Mouse (Mus musculus): ENCODE measurements around the gene Syt3. TPM values are rescaled to one million over a fixed set of nuclear protein-coding genes. Genes with fewer than 3 reads are reported as not detected.

Syt3 gene
- total RNA-seq, 4 experiments from 2014 or later, result 4.9 to 11.1 (median 7.6) TPM

- DNase-seq, result no peak
Measured at GRCm38 (mm10) chr7:44446070-44446855, 62.4 kb downstream of the Syt3 start.

Other genes starting within 250 kb of the Syt3 start
- gene Klk1b16, start 247.3 kb upstream of the Syt3 start, total RNA-seq (2022), result not detected
- under 1 TPM in 2 of 4 experiments, not detected in 2; 0.29 to 0.91 TPM for gene Klk1b24, start 195.9 kb upstream of the Syt3 start, total RNA-seq (2022)
- not detected for gene Klk1b3, start 185.9 kb upstream of the Syt3 start, total RNA-seq (2022)
- not detected for gene Klk1b4, start 176.7 kb upstream of the Syt3 start, total RNA-seq (2022)
- gene Klk1b5, start 168.2 kb upstream of the Syt3 start, total RNA-seq (2022), result not detected
- gene Klk1, start 158.7 kb upstream of the Syt3 start, total RNA-seq (2022), result 1 to 10 TPM in 1 of 4 experiments, under 1 TPM in 2, not detected in 1; 0.78 to 1.2 (median 0.89) TPM
- not detected for gene Gm36864, start 147.9 kb upstream of the Syt3 start, total RNA-seq (2022)
- gene 1700028J19Rik, start 137.4 kb upstream of the Syt3 start, total RNA-seq (2022), result 1 to 10 TPM in 1 of 4 experiments, under 1 TPM in 3; 0.68 to 1.2 (median 0.96) TPM
- gene 2410002F23Rik, start 137.4 kb upstream of the Syt3 start, total RNA-seq (2022), result 100 to 1,000 TPM in 3 of 4 experiments, 10 to 100 TPM in 1; 71.9 to 151 (median 133) TPM
- gene Acp4, start 126.7 kb upstream of the Syt3 start, total RNA-seq (2022), result not detected
- gene Gm15517, start 122.7 kb upstream of the Syt3 start, total RNA-seq (2022), result not detected
- 1 to 10 TPM; 4.1 to 6.0 (median 5.1) TPM for gene Clec11a, start 77.2 kb upstream of the Syt3 start, total RNA-seq (2022)
- gene Shank1, start 73.8 kb upstream of the Syt3 start, total RNA-seq (2022), result 10 to 100 TPM in 3 of 4 experiments, 1 to 10 TPM in 1; 9.3 to 17.6 (median 14.3) TPM
- gene 1700008O03Rik, start 1.7 kb downstream of the Syt3 start, total RNA-seq (2022), result 1 to 10 TPM in 3 of 4 experiments, under 1 TPM in 1; 0.73 to 2.2 (median 1.4) TPM
- 10 to 100 TPM in 2 of 4 experiments, 1 to 10 TPM in 2; 6.4 to 15.4 (median 9.8) TPM for gene Lrrc4b, start 44.9 kb downstream of the Syt3 start, total RNA-seq (2022)
- 1 to 10 TPM in 3 of 4 experiments, under 1 TPM in 1; 0.73 to 2.0 (median 1.4) TPM for gene Aspdh, start 81.3 kb downstream of the Syt3 start, total RNA-seq (2022)
- 10 to 100 TPM; 43.7 to 56.5 (median 46.9) TPM for gene Josd2, start 83.9 kb downstream of the Syt3 start, total RNA-seq (2022)
- 100 to 1,000 TPM in 3 of 4 experiments, 10 to 100 TPM in 1; 99.0 to 119 (median 110) TPM for gene Emc10, start 112.4 kb downstream of the Syt3 start, total RNA-seq (2022)
- 10 to 100 TPM in 3 of 4 experiments, 1 to 10 TPM in 1; 10.0 to 15.5 (median 13.0) TPM for gene Fam71e1, start 112.5 kb downstream of the Syt3 start, total RNA-seq (2022)
- gene Mybpc2, start 140.6 kb downstream of the Syt3 start, total RNA-seq (2022), result under 1 TPM in 2 of 4 experiments, not detected in 2; 0.07 to 0.08 TPM
- gene Spib, start 148.0 kb downstream of the Syt3 start, total RNA-seq (2022), result under 1 TPM; 0.32 to 0.77 (median 0.43) TPM
- 10 to 100 TPM; 10.9 to 18.6 (median 15.9) TPM for gene Pold1, start 164.7 kb downstream of the Syt3 start, total RNA-seq (2022)
- gene Nr1h2, start 169.8 kb downstream of the Syt3 start, total RNA-seq (2022), result 100 to 1,000 TPM in 3 of 4 experiments, 10 to 100 TPM in 1; 94.3 to 153 (median 129) TPM
- 1 to 10 TPM in 3 of 4 experiments, under 1 TPM in 1; 1.00 to 2.0 (median 1.5) TPM for gene Napsa, start 188.3 kb downstream of the Syt3 start, total RNA-seq (2022)
- gene Kcnc3, start 206.6 kb downstream of the Syt3 start, total RNA-seq (2022), result 10 to 100 TPM in 1 of 4 experiments, 1 to 10 TPM in 3; 4.7 to 11.1 (median 7.8) TPM